Mouse (Mus musculus) embryonic facial prominence, embryonic 15.5 days (tissue): ENCODE measurements around the gene Pp2d1. TPM values are rescaled to one million over a fixed set of nuclear protein-coding genes. Genes with fewer than 3 reads are reported as not detected.
"Not testable (repeated sequence)": the region's sequence is repeated elsewhere in the genome, so short reads cannot be mapped to it uniquely, and the experiment has no call there.

Experiments
- ATAC-seq: fragments of 200-750 bp; cut with Nextera tagmentation; 2 replicates; pipeline ENCODE4 v1.8.0; 2017; ENCODE audit warnings: low read depth, moderate TSS enrichment; ENCODE audit not compliant: insufficient number of reproducible peaks, low FRiP score, low TSS enrichment
- H3K27ac ChIP-seq: fragments of 300-500 bp; sonication (generic); replicated peaks from 2 replicates; pipeline ENCODE4 v1.5.1; 2015; ENCODE audit warnings: mild to moderate bottlenecking, inconsistent platforms
- H3K27me3 ChIP-seq: fragments of 300-500 bp; sonication (generic); 2 replicates; pipeline ENCODE4 v1.6.1; 2015; ENCODE audit warnings: inconsistent platforms
- H3K36me3 ChIP-seq: fragments of 300-500 bp; sonication (generic); 2 replicates; pipeline ENCODE4 v1.6.1; 2015; ENCODE audit warnings: mild to moderate bottlenecking, inconsistent platforms
- H3K4me1 ChIP-seq: fragments of 300-500 bp; sonication (generic); 2 replicates; pipeline ENCODE4 v1.6.1; 2015; ENCODE audit warnings: inconsistent platforms
- H3K4me2 ChIP-seq: fragments of 300-500 bp; sonication (generic); replicated peaks from 2 replicates; pipeline ENCODE4 v1.6.1; 2015; ENCODE audit warnings: mild to moderate bottlenecking, inconsistent platforms
- H3K4me3 ChIP-seq: fragments of 300-500 bp; sonication (generic); replicated peaks from 2 replicates; pipeline ENCODE4 v1.5.1; 2015; ENCODE audit warnings: mild to moderate bottlenecking, inconsistent platforms
- H3K9ac ChIP-seq: fragments of 300-500 bp; sonication (generic); 2 replicates; pipeline ENCODE4 v1.6.1; 2015; ENCODE audit warnings: inconsistent platforms
- H3K9me3 ChIP-seq: fragments of 300-500 bp; sonication (generic); replicated peaks from 2 replicates; pipeline ENCODE4 v1.6.1; 2016; ENCODE audit warnings: inconsistent platforms
- WGBS: fragments of 180-500 bp; shearing (Covaris S2); methylation state at CpG from one replicate; pipeline ENCODE4 v1.1.7; 2015; 5-methylcytosine and 5-hydroxymethylcytosine counted together
- polyA plus RNA-seq: library from polyadenylated mRNA; unstranded; fragments of >200 nt; fragmentation: Nextera tagmentation; extraction: Ambion mirVana; gene quantifications from 2 replicates; pipeline ENCODE4 v1.2.1, GENCODE M21; 2015

Pp2d1 gene
- polyA plus RNA-seq, 1 experiment from 2014 or later, result 0.43 TPM

DNA sequence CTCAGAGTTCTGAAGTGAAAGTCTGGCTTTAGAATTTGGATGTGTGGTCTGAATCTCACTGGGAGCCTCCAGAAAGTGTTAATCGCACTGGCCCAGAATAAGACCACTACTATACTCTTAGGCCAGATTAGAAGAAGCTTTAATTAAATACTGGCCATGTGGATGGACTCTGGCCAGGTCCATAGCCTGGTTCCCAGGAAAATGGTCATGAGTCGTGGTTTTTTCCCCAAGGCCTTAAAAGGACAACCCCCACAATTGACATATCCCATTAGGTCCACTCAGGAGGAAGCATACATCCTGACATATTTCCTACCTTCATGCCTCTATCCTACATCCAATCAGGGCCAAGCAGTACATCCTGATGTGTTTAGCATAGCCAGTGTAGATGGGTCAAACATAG lies 37.9 kb upstream of the Pp2d1 start:
- 78% methylated on average over 2 of the region's 2 CpGs for WGBS
- no peak for ATAC-seq
- H3K27me3 ChIP-seq, result no peaks in the 10 kb centered on the region
- no peak overlapping the region for H3K4me2 ChIP-seq
- H3K27ac ChIP-seq, result no peak overlapping the region
- H3K4me3 ChIP-seq, result no peak overlapping the region
- H3K36me3 ChIP-seq, result no peaks in the 10 kb centered on the region
- H3K4me1 ChIP-seq, result peaks cover 5% of the 10 kb centered on the region; the same call in 1 of the 2 replicates
- H3K9ac ChIP-seq, result no peak overlapping the region
- H3K9me3 ChIP-seq, result no peaks in the 10 kb centered on the region

DNA sequence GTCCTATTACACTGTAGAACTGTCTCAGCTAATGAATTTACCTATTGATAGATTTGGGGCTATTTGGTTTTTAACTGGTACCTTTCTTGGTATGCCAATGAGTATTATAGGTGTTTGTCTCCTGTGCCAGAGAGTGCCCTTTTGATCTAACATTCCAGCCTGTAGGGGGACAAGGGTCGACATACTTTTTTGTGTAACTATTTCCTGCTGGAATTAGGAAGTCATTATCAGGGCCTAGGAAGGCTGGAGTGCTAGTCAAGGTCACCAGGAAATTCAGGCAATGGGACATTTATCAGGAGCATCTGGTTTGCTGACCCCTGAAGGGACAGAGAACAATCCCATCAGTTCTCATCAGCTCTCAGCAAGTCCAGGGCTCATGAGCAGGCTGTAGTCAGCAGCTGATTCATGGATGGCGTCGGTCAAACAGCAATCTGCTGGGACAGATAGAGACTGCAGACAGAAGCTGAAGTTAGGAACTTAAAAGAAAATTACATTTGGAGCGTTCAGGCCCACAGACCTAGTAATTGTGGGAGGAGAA lies 33.8 kb upstream of the Pp2d1 start:
- Histone ChIP-seq H3K4me1 (peaks cover 16% of the 10 kb centered on the region), H3K4me3 (no peak overlapping the region), H3K4me2 (no peak overlapping the region), H3K27ac (no peak overlapping the region), H3K9ac (no peak overlapping the region), H3K27me3 (no peaks in the 10 kb centered on the region), H3K36me3 (no peaks in the 10 kb centered on the region), H3K9me3 (no peaks in the 10 kb centered on the region)
- ATAC-seq, result no peak
- 42% methylated on average over 4 of the region's 4 CpGs for WGBS

DNA sequence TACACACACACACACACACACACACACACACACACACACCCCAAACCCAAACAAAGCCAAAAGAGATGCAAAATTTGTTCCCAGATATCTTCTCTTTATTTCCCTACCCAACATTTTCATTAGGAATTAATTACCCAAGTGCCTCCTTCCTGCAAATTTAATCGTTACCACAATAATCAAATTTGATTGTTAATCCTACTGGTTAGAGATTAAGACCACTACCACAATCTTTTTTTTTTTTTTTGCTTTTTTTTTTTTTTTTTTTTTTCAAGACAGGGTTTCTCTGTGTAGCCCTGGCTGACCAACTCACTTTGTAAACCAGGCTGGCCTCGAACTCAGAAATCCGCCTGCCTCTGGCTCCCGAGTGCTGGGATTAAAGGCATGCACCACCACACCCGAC lies 31.7 kb upstream of the Pp2d1 start:
- peaks cover 21% of the 10 kb centered on the region for H3K4me1 ChIP-seq
- H3K27me3 ChIP-seq, ATAC-seq, H3K9ac ChIP-seq, H3K36me3 ChIP-seq, H3K4me2 ChIP-seq, H3K4me3 ChIP-seq, H3K9me3 ChIP-seq, H3K27ac ChIP-seq: not testable (repeated sequence)
- 86% methylated on average over 5 of the region's 5 CpGs for WGBS

DNA sequence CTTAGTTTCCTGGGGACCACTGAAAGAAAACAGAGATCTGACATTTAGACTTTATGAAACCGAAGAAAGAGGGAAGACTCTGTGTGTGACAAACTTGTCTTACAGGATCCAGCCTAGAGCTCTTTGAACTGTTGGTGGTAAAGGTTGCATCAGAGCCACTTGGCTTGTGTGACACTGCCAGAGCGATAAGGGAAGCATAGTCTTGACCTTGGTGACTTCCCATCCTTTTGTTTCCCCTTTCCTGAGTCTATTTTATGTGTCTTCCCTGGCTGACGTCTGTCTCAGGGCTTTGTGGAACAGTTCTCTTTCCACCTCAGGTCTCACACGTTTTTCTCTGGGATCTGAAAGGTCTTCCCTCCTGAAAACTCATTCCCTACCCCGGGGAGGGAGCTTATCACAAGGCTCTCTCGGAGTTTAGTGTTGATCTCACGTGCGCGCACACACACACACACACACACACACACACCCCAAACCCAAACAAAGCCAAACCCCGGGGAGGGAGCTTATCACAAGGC lies 31.2 kb upstream of the Pp2d1 start:
- Histone ChIP-seq H3K27me3 (no peaks in the 10 kb centered on the region), H3K9me3 (no peaks in the 10 kb centered on the region), H3K4me2 (no peak overlapping the region), H3K4me1 (peaks cover 21% of the 10 kb centered on the region), H3K9ac (no peak overlapping the region), H3K27ac (no peak overlapping the region; the same call in 1 of the 2 replicates), H3K36me3 (no peaks in the 10 kb centered on the region), H3K4me3 (no peak overlapping the region)
- no peak for ATAC-seq
- WGBS, result 50% methylated on average over 10 of the region's 10 CpGs

DNA sequence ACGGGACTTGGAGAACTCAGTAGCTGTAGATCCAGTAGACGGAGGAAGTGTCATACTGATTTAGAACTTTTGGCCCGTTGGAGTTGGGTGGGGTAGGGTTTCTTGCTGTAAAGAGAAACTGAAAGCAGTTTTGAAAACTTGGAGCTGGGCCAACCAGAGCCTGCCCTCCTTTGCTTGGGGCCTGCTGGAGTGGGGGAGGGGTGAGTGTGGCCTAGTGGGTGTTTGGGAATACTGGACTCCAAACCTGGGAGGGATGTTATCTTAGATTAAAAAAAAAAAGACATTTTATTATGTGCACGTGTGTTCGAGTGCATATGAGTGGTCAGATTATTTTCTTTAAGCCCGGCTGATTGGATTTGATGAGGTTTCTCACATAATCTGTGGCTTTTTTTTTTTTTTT lies 30.6 kb upstream of the Pp2d1 start:
- Histone ChIP-seq H3K4me2 (peak overlapping the region; percentile 25), H3K9me3 (no peaks in the 10 kb centered on the region), H3K4me3 (no peak overlapping the region), H3K27me3 (no peaks in the 10 kb centered on the region), H3K9ac (no peak overlapping the region), H3K36me3 (no peaks in the 10 kb centered on the region), H3K27ac (0 out of 2 replicates have a peak overlapping the region, but pooled peaks have one; percentile 48), H3K4me1 (peaks cover 21% of the 10 kb centered on the region)
- 33% methylated on average over 6 of the region's 6 CpGs for WGBS
- ATAC-seq, result no peak

DNA sequence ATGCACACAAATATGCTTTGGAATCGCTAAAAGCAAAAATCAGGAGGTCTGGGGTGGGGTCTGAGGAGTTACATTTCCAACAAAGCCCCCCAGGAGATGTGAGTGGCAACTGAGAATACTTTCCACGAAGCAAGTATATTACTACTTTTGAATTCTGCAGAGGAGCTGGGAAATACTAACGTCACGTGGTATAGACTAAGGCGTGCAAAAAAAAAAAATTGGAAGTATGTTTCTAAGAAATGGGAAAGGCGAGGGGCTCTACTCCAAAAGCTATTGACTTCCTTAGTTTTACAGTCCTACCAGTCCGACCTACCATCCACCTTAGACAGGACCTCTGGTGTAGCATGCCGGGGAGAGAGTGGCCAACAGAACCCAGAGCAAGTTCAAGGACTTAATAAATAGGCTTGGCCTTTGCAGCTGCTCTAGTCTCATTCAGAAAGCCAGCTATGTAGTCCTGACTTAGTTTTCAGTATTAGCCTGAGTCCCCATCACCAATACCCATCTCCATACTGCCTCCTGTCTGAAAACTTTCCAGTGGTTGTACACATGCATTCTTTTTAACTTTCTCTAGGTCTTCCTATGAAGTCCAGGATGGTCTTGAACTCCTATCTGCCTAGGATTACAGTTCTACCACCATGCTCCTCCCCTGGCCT lies 29.6 kb upstream of the Pp2d1 start:
- Histone ChIP-seq H3K9ac (0 out of 2 replicates have a peak overlapping the region, but pooled peaks have one; percentile 90), H3K9me3 (no peaks in the 10 kb centered on the region), H3K27ac (peak overlapping the region; percentile 94; the same call in 1 of the 2 replicates), H3K4me2 (peak overlapping the region; percentile 92), H3K36me3 (no peaks in the 10 kb centered on the region), H3K27me3 (no peaks in the 10 kb centered on the region), H3K4me1 (peaks cover 21% of the 10 kb centered on the region), H3K4me3 (peak overlapping the region; percentile 81)
- WGBS, result 37% methylated on average over 8 of the region's 8 CpGs
- ATAC-seq, result no peak

DNA sequence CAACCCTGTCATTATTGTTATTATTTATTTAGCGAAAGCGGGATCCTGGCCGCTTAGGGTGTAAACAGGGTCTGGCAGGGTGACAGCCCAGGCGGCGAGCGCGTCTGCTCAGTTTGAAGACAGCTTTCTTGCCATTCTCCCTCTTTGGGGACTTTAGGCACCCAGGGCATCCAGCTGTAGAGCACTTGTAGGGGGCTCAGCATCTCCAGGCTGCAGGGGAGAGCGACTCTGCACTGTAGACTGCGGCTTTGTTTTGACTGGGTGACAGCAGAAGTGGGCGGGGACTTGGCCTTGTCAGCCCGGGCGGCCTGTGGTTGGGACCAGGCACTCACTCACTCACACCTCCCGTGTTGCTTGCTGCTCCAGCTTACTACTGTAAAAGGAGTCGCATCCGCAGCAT lies 28.9 kb upstream of the Pp2d1 start:
- ATAC-seq, result peak; percentile 79
- H3K4me3 ChIP-seq, result peak overlapping the region; percentile 81
- peaks cover 21% of the 10 kb centered on the region for H3K4me1 ChIP-seq
- H3K36me3 ChIP-seq, result no peaks in the 10 kb centered on the region
- no peaks in the 10 kb centered on the region for H3K27me3 ChIP-seq
- no peaks in the 10 kb centered on the region for H3K9me3 ChIP-seq
- peak overlapping the region; percentile 94 for H3K27ac ChIP-seq
- peak overlapping the region; percentile 92 for H3K4me2 ChIP-seq
- under 1% methylated on average over 15 of the region's 15 CpGs for WGBS
- peak overlapping the region; percentile 90 for H3K9ac ChIP-seq

DNA sequence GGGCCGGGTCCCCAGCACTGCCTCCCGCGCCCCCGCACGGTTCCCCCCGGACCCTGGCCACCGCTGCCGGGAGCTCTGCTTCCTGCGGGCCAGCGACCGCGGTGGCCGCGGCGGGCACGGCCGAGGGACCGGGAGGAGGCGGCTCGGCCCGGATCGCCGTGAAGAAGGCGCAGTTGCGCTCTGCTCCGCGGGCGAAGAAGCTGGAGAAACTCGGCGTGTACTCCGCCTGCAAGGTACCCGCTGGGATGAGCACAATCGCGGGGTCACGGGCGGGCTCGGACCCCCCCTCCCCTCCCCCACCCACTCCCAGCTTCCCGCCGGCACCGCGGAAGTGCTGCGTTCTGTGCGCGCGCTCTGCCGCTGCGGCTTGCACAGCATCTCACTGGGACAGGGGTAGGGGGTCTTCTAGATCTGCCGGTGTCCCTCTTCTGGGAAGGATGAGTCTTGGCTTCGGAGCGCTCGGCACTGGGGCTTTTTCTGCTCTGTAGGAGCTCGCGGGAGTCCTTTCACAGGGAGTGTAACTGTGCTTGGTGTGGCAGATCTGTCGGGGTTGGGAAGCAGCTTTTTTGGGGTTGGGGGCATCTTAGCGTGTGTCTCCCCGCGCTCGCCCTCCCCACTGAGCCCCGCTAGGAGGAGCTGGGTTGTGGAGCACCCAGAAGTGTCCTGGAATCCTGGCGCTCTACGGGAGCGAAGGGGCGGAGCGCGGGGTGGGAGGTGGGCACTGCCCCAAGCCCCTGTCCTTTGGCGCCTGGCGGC lies 28.3 kb upstream of the Pp2d1 start:
- Histone ChIP-seq H3K27me3 (no peaks in the 10 kb centered on the region), H3K4me2 (peak overlapping the region; percentile 92), H3K36me3 (no peaks in the 10 kb centered on the region), H3K9me3 (no peaks in the 10 kb centered on the region), H3K9ac (peak overlapping the region; percentile 90), H3K27ac (peak overlapping the region; percentile 94), H3K4me3 (peak overlapping the region; percentile 81), H3K4me1 (peaks cover 21% of the 10 kb centered on the region)
- WGBS, result 0% methylated on average over 61 of the region's 67 CpGs
- ATAC-seq, result peak; percentile 59

DNA sequence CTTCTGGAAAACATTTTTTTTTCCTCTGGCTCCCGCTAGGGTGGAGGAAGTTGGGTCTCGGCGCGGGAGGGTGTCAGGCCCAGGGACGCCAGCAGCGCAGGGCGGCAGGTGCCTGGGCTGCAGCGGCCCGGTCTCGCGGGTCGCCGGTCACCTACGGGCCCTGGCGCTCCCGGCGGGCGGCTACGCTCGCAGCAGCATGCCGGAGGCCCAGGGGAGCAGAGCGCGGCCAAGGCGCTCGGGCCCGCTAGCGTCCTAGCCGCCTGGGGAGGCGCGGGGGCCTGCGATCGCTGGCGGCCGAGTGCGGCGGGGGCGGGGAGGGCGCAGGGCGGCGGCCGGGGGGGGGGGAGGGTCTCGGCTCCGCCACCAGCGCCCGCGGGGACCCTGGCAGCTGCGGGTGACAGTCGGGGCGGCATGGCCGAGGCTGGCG lies 27.7 kb upstream of the Pp2d1 start:
- peak; percentile 61 for ATAC-seq
- 0% methylated on average over 28 of the region's 51 CpGs for WGBS

DNA sequence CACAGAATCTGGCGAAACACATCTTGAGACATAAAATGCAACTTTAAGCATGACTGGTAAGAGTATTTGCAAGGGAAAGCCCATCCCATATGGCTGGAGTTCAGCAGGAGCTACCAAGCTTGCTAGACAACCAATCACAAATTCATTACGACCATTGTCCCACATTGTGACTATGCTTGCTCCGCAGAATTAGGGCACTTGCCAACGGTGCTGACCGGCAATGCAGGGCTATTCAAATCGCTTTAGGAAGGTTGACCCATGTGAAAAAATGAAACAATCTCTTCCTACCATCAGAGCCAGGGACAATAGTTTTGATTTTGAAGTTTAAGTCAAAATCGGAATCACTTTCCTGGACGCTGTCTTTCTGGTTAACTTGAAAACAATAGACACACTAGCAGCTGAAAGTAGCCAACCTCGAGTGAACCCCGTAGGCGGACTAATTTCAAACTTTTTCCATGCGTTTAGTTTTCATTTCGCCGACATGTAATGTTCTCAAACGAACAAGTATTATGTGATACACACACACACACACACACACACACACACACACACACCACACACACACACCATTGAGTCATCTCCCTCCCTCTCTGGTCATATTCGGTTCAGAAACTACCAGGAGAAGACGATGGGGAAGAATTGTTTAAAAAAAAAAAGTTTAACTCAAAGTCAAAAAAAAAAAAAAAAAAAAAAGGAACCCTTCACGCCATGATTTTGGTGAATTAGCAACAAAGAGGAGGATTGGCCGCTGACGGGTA lies 27.1 kb upstream of the Pp2d1 start, which contains the start of gene Kat2b:
TSS of gene Kat2b (plus strand) at position 701 of the 758 bp plus-strand sequence.
- no peaks in the 10 kb centered on the region for H3K36me3 ChIP-seq
- peak within 1 kb of the TSS; percentile 81 for H3K4me3 ChIP-seq
- no peaks in the 10 kb centered on the region for H3K27me3 ChIP-seq
- H3K9me3 ChIP-seq, result no peaks in the 10 kb centered on the region
- peak within 1 kb of the TSS; percentile 92 for H3K4me2 ChIP-seq
- no peak for ATAC-seq
- peak within 1 kb of the TSS; percentile 90 for H3K9ac ChIP-seq
- peaks cover 21% of the 10 kb centered on the region for H3K4me1 ChIP-seq
- H3K27ac ChIP-seq, result peak within 1 kb of the TSS; percentile 94
- 2% methylated on average over 20 of the region's 20 CpGs for WGBS

More for the DNA sequence above, 27.7 kb upstream of the Pp2d1 start:
- H3K4me3 ChIP-seq, result peak overlapping the region; percentile 81
- H3K36me3 ChIP-seq, result no peaks in the 10 kb centered on the region
- H3K27ac ChIP-seq, result peak overlapping the region; percentile 94
- no peaks in the 10 kb centered on the region for H3K27me3 ChIP-seq
- no peaks in the 10 kb centered on the region for H3K9me3 ChIP-seq
- H3K9ac ChIP-seq, result peak overlapping the region; percentile 90
- H3K4me2 ChIP-seq, result peak overlapping the region; percentile 92
- peaks cover 21% of the 10 kb centered on the region for H3K4me1 ChIP-seq
